In the genomic region with DNA sequence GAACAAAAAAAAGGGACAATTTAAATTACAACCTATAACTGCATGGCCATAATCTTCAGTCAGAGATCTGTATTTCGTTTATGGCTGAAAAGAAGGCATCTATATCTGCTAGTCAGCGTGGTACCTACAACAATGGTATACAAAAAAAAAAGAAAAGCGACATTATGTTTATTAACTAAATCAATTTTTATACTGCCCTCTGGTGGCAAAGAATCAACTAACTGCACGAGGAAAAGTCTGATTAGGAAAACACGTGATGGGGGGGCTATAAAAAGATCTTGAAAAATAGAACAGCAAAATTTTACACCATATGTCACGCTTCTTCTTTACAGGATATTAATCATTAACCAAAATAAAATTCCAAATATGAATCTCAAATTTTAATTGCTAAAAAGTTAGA, we compare ENCODE assay signal across 11 mouse cellular contexts.
DNase-seq lines count a peak whose midpoint lies in the region; ATAC-seq and TF ChIP-seq lines count a peak whose summit lies in the region.
"Had no signal": no experiment of that assay in that cellular context is flagged by ENCODE, and none has a peak within 500 bp of the region (broad histone marks: within the 10 kb centered on the region; RNA-seq: fewer than 3 reads in every experiment).

No protein-coding gene starts in this region.

- peak; percentile 88 for DNase-seq in forebrain, embryonic 14.5 days (ENCODE audit: low spot score)
- peak; percentile 14 for DNase-seq in kidney, postnatal 14 days
- DNase-seq in kidney, adult 8-10 months: no peak
- no peak for DNase-seq in CH12.LX (ENCODE audit: extremely low read depth)
- DNase-seq in lung, postnatal 10 days: peak; percentile 11
- DNase-seq in right cerebral cortex, adult 18-20 months: no peak
- DNase-seq in spleen, postnatal 14 days (ENCODE audit: low spot score in 2 of 2): no peak

- dilution Hi-C loops in CH12.LX (cut with MboI; ENCODE audit: extremely low pct_ligation_motif_present, extremely low pct_unique_long_range_greater_than_20kb, low sequenced_read_pairs): no loop called here

- in situ Hi-C loops in CH12.LX (cut with MboI; ENCODE audit: low pct_ligation_motif_present, low pct_unique_long_range_greater_than_20kb, low sequenced_read_pairs): loop anchor here (25.0 kb wide), 1 partner anchor 315 kb away; no protein-coding TSS in a partner anchor

- H3K27me3 ChIP-seq in forebrain, embryonic 14.5 days (replicated peaks; ENCODE audit: control insufficient read depth, insufficient read depth, low read length): no peaks in the 10 kb centered on the region
- no peaks in the 10 kb centered on the region for H3K27me3 ChIP-seq in forebrain, embryonic 15.5 days
- H3K27me3 ChIP-seq in CH12.LX (replicated peaks): no peaks in the 10 kb centered on the region
- H3K27me3 ChIP-seq: limb, embryonic 12.5 days; midbrain, embryonic 12.5 days; stomach, embryonic 15.5 days had no signal

- H3K4me2 ChIP-seq in forebrain, embryonic 14.5 days (ENCODE audit: low read length): no peak overlapping the region
- H3K4me2 ChIP-seq in forebrain, embryonic 15.5 days (replicated peaks): no peak overlapping the region
- no peak overlapping the region for H3K4me2 ChIP-seq in CH12.LX (ENCODE audit: insufficient read depth, low read depth, poor library complexity, severe bottlenecking)
- H3K4me2 ChIP-seq: limb, embryonic 12.5 days; midbrain, embryonic 12.5 days; stomach, embryonic 15.5 days had no signal

- H3K4me3 ChIP-seq in forebrain, embryonic 14.5 days (ENCODE audit: low read depth, low read length): no peak overlapping the region
- H3K4me3 ChIP-seq in forebrain, embryonic 15.5 days: no peak overlapping the region
- H3K4me3 ChIP-seq in CH12.LX (replicated peaks in 1 of 3; ENCODE audit: low read depth in 2 of 3, low read length in 2 of 3, poor library complexity in 1 of 3): no peak overlapping the region
- H3K4me3 ChIP-seq: limb, embryonic 12.5 days; midbrain, embryonic 12.5 days; stomach, embryonic 15.5 days had no signal

- H3K36me3 ChIP-seq in forebrain, embryonic 14.5 days (ENCODE audit: control insufficient read depth, insufficient read depth, low read length): no peaks in the 10 kb centered on the region
- no peaks in the 10 kb centered on the region for H3K36me3 ChIP-seq in forebrain, embryonic 15.5 days
- H3K36me3 ChIP-seq in CH12.LX (replicated peaks in 1 of 2; ENCODE audit: control insufficient read depth in 1 of 2, insufficient read depth in 1 of 2, low read length in 1 of 2): no peaks in the 10 kb centered on the region
- H3K36me3 ChIP-seq: limb, embryonic 12.5 days; midbrain, embryonic 12.5 days; stomach, embryonic 15.5 days had no signal

- H3K9me3 ChIP-seq in forebrain, embryonic 14.5 days (replicated peaks; ENCODE audit: control insufficient read depth, low read length): no peaks in the 10 kb centered on the region
- H3K9me3 ChIP-seq in forebrain, embryonic 15.5 days: no peaks in the 10 kb centered on the region
- H3K9me3 ChIP-seq in CH12.LX (replicated peaks; ENCODE audit: low read length): peaks cover 30% of the 10 kb centered on the region
- H3K9me3 ChIP-seq: limb, embryonic 12.5 days; midbrain, embryonic 12.5 days; stomach, embryonic 15.5 days had no signal

- no peak; the same call in none of the 2 replicates for TF ChIP-seq RAD21 in CH12.LX (IDR thresholded peaks at IDR 0.05; ENCODE audit: low read depth, low read length)

- no peaks in the 10 kb centered on the region for H3K4me1 ChIP-seq in forebrain, embryonic 14.5 days (ENCODE audit: control insufficient read depth, insufficient read depth, low read length)
- no peaks in the 10 kb centered on the region; the same call in 1 of the 2 replicates for H3K4me1 ChIP-seq in forebrain, embryonic 15.5 days
- no peaks in the 10 kb centered on the region for H3K4me1 ChIP-seq in CH12.LX (ENCODE audit: control insufficient read depth in 1 of 2, insufficient read depth in 2 of 2)
- H3K4me1 ChIP-seq: stomach, embryonic 15.5 days had no signal

- WGBS in forebrain, embryonic 14.5 days: 31% methylated on average over 6 of the region's 6 CpGs
- 27% methylated on average over 6 of the region's 6 CpGs for WGBS in forebrain, embryonic 15.5 days

- no peaks in the 10 kb centered on the region for H3K79me2 ChIP-seq in CH12.LX (replicated peaks; ENCODE audit: control insufficient read depth, extremely low read depth, insufficient read depth, poor library complexity, severe bottlenecking)

- TF ChIP-seq POLR2A in CH12.LX (IDR thresholded peaks at IDR 0.05; ENCODE audit: low read depth, low read length): no peak

- no peak for TF ChIP-seq EP300 in CH12.LX (IDR thresholded peaks at IDR 0.05; ENCODE audit: low read length)

- TF ChIP-seq CTCF in CH12.LX (conservative IDR thresholded peaks at IDR 0.05 in 1 of 2, IDR thresholded peaks at IDR 0.05 in 1 of 2; ENCODE audit: low read depth in 2 of 2, low read length in 2 of 2): no peak; a peak in 1 of 4 replicates

- H3K27ac ChIP-seq in forebrain, embryonic 14.5 days (ENCODE audit: low read depth, low read length): no peak overlapping the region
- no peak overlapping the region for H3K27ac ChIP-seq in forebrain, embryonic 15.5 days (replicated peaks)
- no peak overlapping the region for H3K27ac ChIP-seq in CH12.LX (ENCODE audit: insufficient read depth, low read depth)
- H3K27ac ChIP-seq: limb, embryonic 12.5 days; midbrain, embryonic 12.5 days; stomach, embryonic 15.5 days had no signal

- ATAC-seq in forebrain, embryonic 14.5 days: no peak; the same call in 1 of the 2 replicates
- ATAC-seq in forebrain, embryonic 15.5 days (replicated peaks): no peak

- H3K9ac ChIP-seq in forebrain, embryonic 14.5 days (ENCODE audit: low read length): no peak overlapping the region
- H3K9ac ChIP-seq in forebrain, embryonic 15.5 days (replicated peaks): no peak overlapping the region
- H3K9ac ChIP-seq in CH12.LX (ENCODE audit: insufficient read depth, low read depth): no peak overlapping the region
- H3K9ac ChIP-seq: limb, embryonic 12.5 days; midbrain, embryonic 12.5 days; stomach, embryonic 15.5 days had no signal

TF ChIP-seq in CH12.LX, 34 proteins besides CTCF, POLR2A, EP300 and RAD21:
- TF ChIP-seq HCFC1 (IDR thresholded peaks at IDR 0.05; ENCODE audit: low read depth, low read length) (no peak), ZNF384 (IDR thresholded peaks at IDR 0.05; ENCODE audit: low read depth, low read length) (peak; percentile 25; the same call in 1 of the 2 replicates)

Comparison
In these comparisons a context has a peak if more than half of its experiments do, and no peak if none do; other contexts are left out.
1. DNase-seq: peak in forebrain, embryonic 14.5 days (single experiment), kidney, postnatal 14 days (single experiment) and lung, postnatal 10 days (single experiment); none in kidney, adult 8-10 months (0 of 2), CH12.LX (single experiment), right cerebral cortex, adult 18-20 months (single experiment) and spleen, postnatal 14 days (0 of 2).